Mouse (Mus musculus) midbrain, postnatal 0 days (tissue): ENCODE measurements around the gene Retsat. TPM values are rescaled to one million over a fixed set of nuclear protein-coding genes. Genes with fewer than 3 reads are reported as not detected.

Experiments
- ATAC-seq: fragments of 200-750 bp; cut with Nextera tagmentation; 2 replicates; pipeline ENCODE4 v1.8.0; 2017; ENCODE audit warnings: moderate number of reproducible peaks, mild to moderate bottlenecking, moderate TSS enrichment, moderate library complexity; ENCODE audit not compliant: low FRiP score
- DNase-seq: peaks from one replicate; pipeline ENCODE4 v3.0.0-alpha.2; 2015; ENCODE audit warnings: low spot score
- H3K27ac ChIP-seq: fragments of 300-500 bp; sonication (generic); 2 replicates; pipeline ENCODE4 v1.5.1; 2014; ENCODE audit warnings: low read depth, mild to moderate bottlenecking, low read length, mixed read lengths
- H3K27me3 ChIP-seq: fragments of 300-500 bp; sonication (generic); 2 replicates; pipeline ENCODE4 v1.6.1; 2014; ENCODE audit warnings: low read length, control low read depth, mixed read lengths; ENCODE audit not compliant: insufficient read depth
- H3K36me3 ChIP-seq: fragments of 300-500 bp; sonication (generic); 2 replicates; pipeline ENCODE4 v1.6.1; 2014; ENCODE audit warnings: low read length, control low read depth, mixed read lengths; ENCODE audit not compliant: insufficient read depth
- H3K4me1 ChIP-seq: fragments of 300-500 bp; sonication (generic); 2 replicates; pipeline ENCODE4 v1.6.1; 2014; ENCODE audit warnings: mild to moderate bottlenecking, control low read depth, antibody characterized with exemption, low read length, mixed read lengths; ENCODE audit not compliant: insufficient read depth
- H3K4me2 ChIP-seq: fragments of 300-500 bp; sonication (generic); 2 replicates; pipeline ENCODE4 v1.6.1; 2014; ENCODE audit warnings: low read depth, mild to moderate bottlenecking, low read length, mixed read lengths; ENCODE audit not compliant: poor library complexity, severe bottlenecking
- H3K4me3 ChIP-seq: fragments of 300-500 bp; sonication (generic); 2 replicates; pipeline ENCODE4 v1.5.1; 2014; ENCODE audit warnings: low read depth, mild to moderate bottlenecking, low read length, moderate library complexity
- H3K9ac ChIP-seq: fragments of 300-500 bp; sonication (generic); replicated peaks from 2 replicates; pipeline ENCODE4 v1.6.1; 2014; ENCODE audit warnings: mild to moderate bottlenecking, low read length, moderate library complexity, mixed read lengths; ENCODE audit not compliant: poor library complexity, severe bottlenecking
- H3K9me3 ChIP-seq: fragments of 300-500 bp; sonication (generic); 2 replicates; pipeline ENCODE4 v1.6.1; 2016; ENCODE audit warnings: low read length, control low read depth
- CTCF ChIP-seq: IDR thresholded peaks from 2 replicates; pipeline ENCODE4 v1.5.1; 2016; ENCODE audit warnings: antibody characterized with exemption, mild to moderate bottlenecking
- WGBS: fragments of 180-500 bp; shearing (Covaris S2); extraction: QIAGEN DNeasy Blood & Tissue Kit; methylation state at CpG from one replicate; pipeline ENCODE4 v1.1.7; 2014; 5-methylcytosine and 5-hydroxymethylcytosine counted together
- polyA plus RNA-seq: library from polyadenylated mRNA; unstranded; fragments of >200 nt; fragmentation: Nextera tagmentation; extraction: Ambion mirVana; gene quantifications from 2 replicates; pipeline ENCODE4 v1.2.1, GENCODE M21; 2015
- total RNA-seq: library from RNA; depleted of rRNA; stranded (reverse); fragments of >200 nt; gene quantifications from 2 replicates; pipeline ENCODE4 v1.2.3, GENCODE M21; 2014; rRNA removed

Gene Retsat
- total and polyA plus RNA-seq, 2 experiments from 2014 or later = 4.4 to 7.5 TPM

DNA sequence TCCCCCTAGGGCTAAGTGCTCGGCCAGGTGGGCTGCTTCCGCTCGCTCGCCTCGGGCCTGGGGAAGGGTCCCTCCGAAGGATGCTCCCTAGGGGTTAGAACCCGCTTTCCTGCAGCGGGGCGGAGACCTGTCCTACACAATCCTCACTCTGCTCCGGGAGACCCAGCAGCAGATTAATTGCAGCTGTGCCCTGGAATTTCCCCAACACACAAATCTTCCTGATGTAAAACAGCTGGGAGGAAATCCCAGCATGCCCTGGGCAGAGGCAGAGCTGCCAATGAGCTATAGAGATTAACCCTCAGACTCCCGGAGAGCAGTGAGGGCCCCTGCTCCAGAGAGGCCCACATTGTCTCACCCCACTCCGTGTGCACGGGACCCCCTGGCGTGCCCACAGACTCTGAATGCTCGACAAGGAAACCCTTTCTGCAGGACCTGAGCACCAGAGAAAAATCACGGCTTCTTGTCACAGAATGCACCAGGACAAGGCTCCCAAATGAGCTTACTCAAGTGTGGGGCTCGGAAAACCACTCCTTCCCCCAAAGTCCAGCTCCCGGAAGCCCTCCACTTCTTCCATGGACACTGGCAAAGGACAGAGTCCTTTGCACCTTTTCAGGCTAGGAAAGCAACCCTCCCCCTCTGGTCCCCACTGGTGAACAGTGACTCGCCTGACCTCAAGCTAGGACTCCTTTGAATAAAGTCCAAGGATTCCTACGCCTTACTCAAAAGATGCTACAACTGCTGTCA is 57.2 kb downstream of the Retsat start:
- no peak for TF ChIP-seq CTCF
- Histone ChIP-seq H3K27me3 (no peaks in the 10 kb centered on the region), H3K9ac (0 out of 2 replicates have a peak overlapping the region, but pooled peaks have one; percentile 50), H3K4me2 (peak overlapping the region; percentile 58), H3K4me3 (peak overlapping the region; percentile 37), H3K36me3 (no peaks in the 10 kb centered on the region), H3K4me1 (peaks cover 7% of the 10 kb centered on the region; the same call in 1 of the 2 replicates), H3K9me3 (no peaks in the 10 kb centered on the region), H3K27ac (peak overlapping the region; percentile 71)
- peak; percentile 81 for ATAC-seq
- DNase-seq = peak; percentile 63
- WGBS = 26% methylated on average over 20 of the region's 20 CpGs

DNA sequence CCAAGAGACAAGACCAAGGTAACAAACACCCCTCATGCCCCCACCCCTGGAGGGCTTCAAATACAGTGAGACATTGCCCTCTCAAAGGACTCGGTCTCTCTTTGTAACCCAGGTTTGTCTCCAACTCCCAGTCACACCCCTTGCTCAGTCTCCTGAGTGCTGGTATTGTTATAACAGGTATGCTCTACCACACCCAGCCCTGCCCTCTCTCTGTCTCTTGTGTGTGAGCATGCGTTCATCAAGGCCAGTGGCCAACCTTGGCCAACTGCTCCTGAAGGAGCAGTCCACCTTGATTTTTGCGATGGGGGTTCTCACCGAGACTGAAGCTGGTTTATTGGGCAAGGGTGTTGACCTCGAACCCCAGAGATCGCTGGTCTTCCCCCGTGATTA is 57.8 kb downstream of the Retsat start:
- Histone ChIP-seq H3K36me3 (no peaks in the 10 kb centered on the region), H3K4me2 (no peak overlapping the region), H3K9me3 (no peaks in the 10 kb centered on the region), H3K27ac (peak overlapping the region; percentile 71; the same call in 1 of the 2 replicates), H3K4me1 (peaks cover 7% of the 10 kb centered on the region; the same call in 1 of the 2 replicates), H3K4me3 (no peak overlapping the region), H3K9ac (no peak overlapping the region), H3K27me3 (no peaks in the 10 kb centered on the region)
- TF ChIP-seq CTCF = no peak
- WGBS = 89% methylated on average over 7 of the region's 7 CpGs
- DNase-seq = no peak
- no peak for ATAC-seq

DNA sequence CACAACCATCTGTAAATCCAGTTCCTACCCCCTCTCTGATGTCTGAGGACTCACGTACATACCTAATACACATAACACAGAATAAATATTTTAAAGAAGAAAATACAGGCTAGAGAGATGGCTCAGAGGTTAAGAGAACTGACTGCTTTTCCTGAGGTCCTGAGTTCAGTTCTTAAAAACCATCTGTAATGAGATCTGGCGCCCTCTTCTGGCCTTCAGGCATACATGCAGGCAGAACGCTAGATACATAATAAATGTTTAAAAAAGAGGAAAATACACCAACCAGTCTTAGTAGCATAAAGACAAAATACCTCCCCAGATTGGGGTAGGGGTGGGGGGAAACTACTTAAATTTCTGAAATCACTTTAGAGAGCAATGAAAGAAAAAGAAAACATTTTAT is 59.7 kb downstream of the Retsat start:
- 63% methylated on average over 3 of the region's 3 CpGs for WGBS
- Histone ChIP-seq H3K36me3 (no peaks in the 10 kb centered on the region), H3K27me3 (no peaks in the 10 kb centered on the region), H3K4me2 (no peak overlapping the region), H3K9me3 (no peaks in the 10 kb centered on the region), H3K4me1 (peaks cover 7% of the 10 kb centered on the region; the same call in 1 of the 2 replicates), H3K4me3 (no peak overlapping the region), H3K27ac (no peak overlapping the region), H3K9ac (no peak overlapping the region)
- no peak for ATAC-seq
- no peak for DNase-seq
- TF ChIP-seq CTCF = peak; percentile 67

Other genes with a start within 250 kb of the Retsat start
- gene Tmem150a, start 243.0 kb upstream of the Retsat start, total RNA-seq = 23.1 and 28.5 TPM in 2 replicates
- gene Tmem150a, start 243.0 kb upstream of the Retsat start, polyA plus RNA-seq = 12.9 and 14.9 TPM in 2 replicates
- 64.5 and 87.3 TPM in 2 replicates for gene Rnf181, start 231.5 kb upstream of the Retsat start, total RNA-seq
- gene Rnf181, start 231.5 kb upstream of the Retsat start, polyA plus RNA-seq = 120 and 131 TPM in 2 replicates
- gene Vamp5, start 218.0 kb upstream of the Retsat start, total RNA-seq = 6.5 and 19.3 TPM in 2 replicates
- 14.4 and 14.5 TPM in 2 replicates for gene Vamp5, start 218.0 kb upstream of the Retsat start, polyA plus RNA-seq
- gene Vamp8, start 207.8 kb upstream of the Retsat start, total RNA-seq = 6.0 and 11.6 TPM in 2 replicates
- 23.7 and 24.8 TPM in 2 replicates for gene Vamp8, start 207.8 kb upstream of the Retsat start, polyA plus RNA-seq
- 18.8 and 19.0 TPM in 2 replicates for gene Ggcx, start 184.2 kb upstream of the Retsat start, total RNA-seq
- gene Ggcx, start 184.2 kb upstream of the Retsat start, polyA plus RNA-seq = 10.7 and 11.0 TPM in 2 replicates
- 120 and 150 TPM in 2 replicates for gene Mat2a, start 158.9 kb upstream of the Retsat start, total RNA-seq
- gene Mat2a, start 158.9 kb upstream of the Retsat start, polyA plus RNA-seq = 279 and 298 TPM in 2 replicates
- gene Sh2d6, start 76.8 kb upstream of the Retsat start, total RNA-seq = 0.28 TPM in 1 of 2 replicates, not detected in the other
- gene Sh2d6, start 76.8 kb upstream of the Retsat start, polyA plus RNA-seq = 0.25 and 0.48 TPM in 2 replicates
- gene Capg, start 54.1 kb upstream of the Retsat start, total RNA-seq = 6.7 and 12.2 TPM in 2 replicates
- 6.3 and 8.0 TPM in 2 replicates for gene Capg, start 54.1 kb upstream of the Retsat start, polyA plus RNA-seq
- gene Elmod3, start 62 bp upstream of the Retsat start, total RNA-seq = 12.5 and 18.3 TPM in 2 replicates
- gene Elmod3, start 62 bp upstream of the Retsat start, polyA plus RNA-seq = 16.0 and 17.9 TPM in 2 replicates
- 34.2 and 36.2 TPM in 2 replicates for gene Tgoln1, start 18.5 kb downstream of the Retsat start, total RNA-seq
- 37.7 and 39.2 TPM in 2 replicates for gene Tgoln1, start 18.5 kb downstream of the Retsat start, polyA plus RNA-seq
- gene Tcf7l1, start 190.8 kb downstream of the Retsat start, total RNA-seq = 0.80 and 3.1 TPM in 2 replicates
- 5.8 and 6.0 TPM in 2 replicates for gene Tcf7l1, start 190.8 kb downstream of the Retsat start, polyA plus RNA-seq